Mouse (Mus musculus): ENCODE measurements around the gene Bcr. TPM values are rescaled to one million over a fixed set of nuclear protein-coding genes. Genes with fewer than 3 reads are reported as not detected.

Bcr gene
- polyA plus RNA-seq, 1 experiment from 2014 or later, result 11.1 TPM

- DNase-seq (ENCODE audit: low spot score), result no peak
- Histone ChIP-seq H3K36me3 (ENCODE audit: control insufficient read depth, insufficient read depth, low read length) (no peaks in the 10 kb centered on the region), H3K4me3 (ENCODE audit: low read depth, low read length) (no peak overlapping the region), H3K9me3 (ENCODE audit: control insufficient read depth, low read length) (no peaks in the 10 kb centered on the region), H3K27ac (ENCODE audit: low read depth, low read length) (no peak overlapping the region), H3K4me2 (ENCODE audit: low read depth) (no peak overlapping the region), H3K4me1 (ENCODE audit: control insufficient read depth, insufficient read depth, low read length) (no peaks in the 10 kb centered on the region), H3K9ac (ENCODE audit: low read length) (no peak overlapping the region), H3K27me3 (ENCODE audit: control insufficient read depth, insufficient read depth, low read length) (no peaks in the 10 kb centered on the region)
- no CpG with 5 or more reads among the region's 2 CpGs for WGBS
- ATAC-seq (ENCODE audit: insufficient read depth, low FRiP score, low TSS enrichment), result no peak
Measured at GRCm38 (mm10) chr10:75224630-75225029, 164.2 kb downstream of the Bcr start.

- Histone ChIP-seq H3K4me1 (ENCODE audit: control insufficient read depth, insufficient read depth, low read length) (no peaks in the 10 kb centered on the region), H3K27ac (ENCODE audit: low read depth, low read length) (no peak overlapping the region), H3K9me3 (ENCODE audit: control insufficient read depth, low read length) (no peaks in the 10 kb centered on the region), H3K27me3 (ENCODE audit: control insufficient read depth, insufficient read depth, low read length) (no peaks in the 10 kb centered on the region), H3K4me2 (ENCODE audit: low read depth) (no peak overlapping the region), H3K9ac (ENCODE audit: low read length) (no peak overlapping the region), H3K4me3 (ENCODE audit: low read depth, low read length) (no peak overlapping the region), H3K36me3 (ENCODE audit: control insufficient read depth, insufficient read depth, low read length) (peaks cover 2% of the 10 kb centered on the region; the same call in 1 of the 2 replicates)
- DNase-seq (ENCODE audit: low spot score) (no peak), ATAC-seq (ENCODE audit: insufficient read depth, low FRiP score, low TSS enrichment) (no peak)
- WGBS, result 94% methylated on average over 3 of the region's 3 CpGs
Measured at GRCm38 (mm10) chr10:75227381-75227780, 167.0 kb downstream of the Bcr start.

- WGBS, result 92% methylated on average over 4 of the region's 4 CpGs
- Histone ChIP-seq H3K4me2 (ENCODE audit: low read depth) (no peak overlapping the region), H3K9me3 (ENCODE audit: control insufficient read depth, low read length) (no peaks in the 10 kb centered on the region), H3K4me3 (ENCODE audit: low read depth, low read length) (no peak overlapping the region), H3K4me1 (ENCODE audit: control insufficient read depth, insufficient read depth, low read length) (no peaks in the 10 kb centered on the region), H3K27me3 (ENCODE audit: control insufficient read depth, insufficient read depth, low read length) (no peaks in the 10 kb centered on the region), H3K27ac (ENCODE audit: low read depth, low read length) (no peak overlapping the region), H3K36me3 (ENCODE audit: control insufficient read depth, insufficient read depth, low read length) (peaks cover 2% of the 10 kb centered on the region; the same call in 1 of the 2 replicates), H3K9ac (ENCODE audit: low read length) (no peak overlapping the region)
- DNase-seq (ENCODE audit: low spot score), result no peak
- no peak for ATAC-seq (ENCODE audit: insufficient read depth, low FRiP score, low TSS enrichment)
Measured at GRCm38 (mm10) chr10:75230572-75230971, 170.2 kb downstream of the Bcr start.

- no peak for DNase-seq (ENCODE audit: low spot score)
- no peak overlapping the region for H3K27ac ChIP-seq (ENCODE audit: low read depth, low read length)
- no peaks in the 10 kb centered on the region for H3K4me1 ChIP-seq (ENCODE audit: control insufficient read depth, insufficient read depth, low read length)
- H3K4me3 ChIP-seq (ENCODE audit: low read depth, low read length), result no peak overlapping the region
- H3K9me3 ChIP-seq (ENCODE audit: control insufficient read depth, low read length), result no peaks in the 10 kb centered on the region
- H3K27me3 ChIP-seq (ENCODE audit: control insufficient read depth, insufficient read depth, low read length), result no peaks in the 10 kb centered on the region
- H3K4me2 ChIP-seq (ENCODE audit: low read depth), result no peak overlapping the region
- H3K36me3 ChIP-seq (ENCODE audit: control insufficient read depth, insufficient read depth, low read length), result peaks cover 2% of the 10 kb centered on the region; the same call in 1 of the 2 replicates
- WGBS, result 79% methylated on average over 1 of the region's 1 CpGs
- ATAC-seq (ENCODE audit: insufficient read depth, low FRiP score, low TSS enrichment), result no peak
- H3K9ac ChIP-seq (ENCODE audit: low read length), result no peak overlapping the region
Measured at GRCm38 (mm10) chr10:75231876-75232275, 171.5 kb downstream of the Bcr start.

GRCm38 (mm10) chr10:75232612-75233155, 172.3 kb downstream of the Bcr start:
- Histone ChIP-seq H3K4me1 (ENCODE audit: control insufficient read depth, insufficient read depth, low read length) (no peaks in the 10 kb centered on the region), H3K36me3 (ENCODE audit: control insufficient read depth, insufficient read depth, low read length) (peaks cover 2% of the 10 kb centered on the region; the same call in 1 of the 2 replicates), H3K27ac (ENCODE audit: low read depth, low read length) (no peak overlapping the region), H3K4me2 (ENCODE audit: low read depth) (no peak overlapping the region), H3K4me3 (ENCODE audit: low read depth, low read length) (no peak overlapping the region), H3K9ac (ENCODE audit: low read length) (no peak overlapping the region), H3K27me3 (ENCODE audit: control insufficient read depth, insufficient read depth, low read length) (no peaks in the 10 kb centered on the region), H3K9me3 (ENCODE audit: control insufficient read depth, low read length) (no peaks in the 10 kb centered on the region)
- no peak for DNase-seq (ENCODE audit: low spot score)
- ATAC-seq (ENCODE audit: insufficient read depth, low FRiP score, low TSS enrichment), result no peak
- WGBS, result 96% methylated on average over 4 of the region's 4 CpGs

GRCm38 (mm10) chr10:75233489-75233888, 173.1 kb downstream of the Bcr start:
- WGBS, result 89% methylated on average over 2 of the region's 2 CpGs
- no peaks in the 10 kb centered on the region for H3K9me3 ChIP-seq (ENCODE audit: control insufficient read depth, low read length)
- no peak overlapping the region for H3K4me3 ChIP-seq (ENCODE audit: low read depth, low read length)
- no peak overlapping the region for H3K4me2 ChIP-seq (ENCODE audit: low read depth)
- no peaks in the 10 kb centered on the region for H3K27me3 ChIP-seq (ENCODE audit: control insufficient read depth, insufficient read depth, low read length)
- DNase-seq (ENCODE audit: low spot score), result no peak
- no peak for ATAC-seq (ENCODE audit: insufficient read depth, low FRiP score, low TSS enrichment)
- no peaks in the 10 kb centered on the region for H3K4me1 ChIP-seq (ENCODE audit: control insufficient read depth, insufficient read depth, low read length)
- H3K9ac ChIP-seq (ENCODE audit: low read length), result no peak overlapping the region
- peaks cover 5% of the 10 kb centered on the region for H3K36me3 ChIP-seq (ENCODE audit: control insufficient read depth, insufficient read depth, low read length)
- H3K27ac ChIP-seq (ENCODE audit: low read depth, low read length), result no peak overlapping the region

Other genes with a start within 250 kb of the Bcr start
- gene Gnaz, start 93.4 kb upstream of the Bcr start, polyA plus RNA-seq (2014; fragmentation: Nextera tagmentation; extraction: Ambion mirVana), result 14.7 and 16.0 TPM in 2 replicates
- not detected in 2 replicates for gene Rsph14, start 28.0 kb upstream of the Bcr start, polyA plus RNA-seq (2014; fragmentation: Nextera tagmentation; extraction: Ambion mirVana)
- gene Rab36, start 23.5 kb upstream of the Bcr start, polyA plus RNA-seq (2014; fragmentation: Nextera tagmentation; extraction: Ambion mirVana), result 8.6 and 8.8 TPM in 2 replicates
- 21.8 and 23.0 TPM in 2 replicates for gene Specc1l, start 151.5 kb downstream of the Bcr start, polyA plus RNA-seq (2014; fragmentation: Nextera tagmentation; extraction: Ambion mirVana)

All from neural tube, embryonic 11.5 days (tissue).